Mouse (Mus musculus): ENCODE measurements at regions not wholly inside any gene's neighbourhood (a gene's known extent, or its start where the extent isn't known, plus 50 kb on each side); places are given as distances from the start of the nearest gene placed in this dataset.

DNA sequence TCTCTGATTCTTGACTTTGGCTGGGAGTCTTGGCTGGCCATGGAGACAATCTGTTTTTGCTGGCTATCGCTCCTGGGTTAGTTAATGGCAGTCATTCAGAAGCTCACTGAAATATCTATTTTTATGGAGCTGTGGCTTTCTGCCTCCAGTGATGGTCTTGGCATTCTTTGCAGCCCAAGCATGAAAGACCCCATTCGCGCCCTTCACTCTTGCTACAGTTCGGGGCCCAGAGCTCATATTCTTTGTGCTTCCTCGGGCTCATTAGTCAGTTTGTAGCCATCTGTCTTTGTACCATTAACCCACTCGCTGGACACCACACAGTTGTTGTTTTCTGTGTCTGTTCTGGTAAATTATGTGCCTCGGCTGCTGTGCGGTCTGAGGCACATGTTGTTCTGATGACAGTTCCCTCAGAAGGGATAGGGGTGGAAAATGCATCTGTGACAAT, 290.4 kb downstream of the Lmo7 start:
- 10% methylated on average over 8 of the region's 8 CpGs for WGBS

DNA sequence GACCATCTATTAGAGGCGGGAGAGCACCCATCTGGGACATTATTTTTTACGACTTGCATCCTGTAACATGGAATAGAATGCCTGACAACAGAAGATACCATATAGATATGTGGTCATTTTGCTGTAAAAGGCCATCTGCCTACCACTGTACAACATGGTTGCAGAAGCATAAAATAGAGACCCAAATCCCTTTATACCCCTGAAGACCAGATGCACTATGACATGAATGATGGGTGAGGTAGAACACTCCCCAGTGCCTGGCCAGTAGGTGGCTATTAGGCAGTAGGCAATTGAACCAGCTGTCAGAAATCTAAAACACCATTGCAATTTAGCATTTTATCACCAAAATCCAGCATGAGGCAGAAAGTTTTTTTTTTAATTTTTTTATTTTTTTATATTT, 289.6 kb downstream of the Lmo7 start:
- no peak overlapping the region for H3K4me3 ChIP-seq (ENCODE audit: low read depth, low read length)
- H3K4me1 ChIP-seq (ENCODE audit: control insufficient read depth, insufficient read depth, low read length) = no peaks in the 10 kb centered on the region
- H3K9me3 ChIP-seq (ENCODE audit: control insufficient read depth, low read length) = no peaks in the 10 kb centered on the region
- H3K4me2 ChIP-seq (ENCODE audit: low read depth, low read length) = no peak overlapping the region
- H3K9ac ChIP-seq (replicated peaks; ENCODE audit: low read depth, low read length) = no peak overlapping the region
- 37% methylated on average over 2 of the region's 2 CpGs for WGBS
- no peaks in the 10 kb centered on the region for H3K36me3 ChIP-seq (ENCODE audit: control insufficient read depth, insufficient read depth, low read length)
- no peaks in the 10 kb centered on the region for H3K27me3 ChIP-seq (ENCODE audit: control insufficient read depth, insufficient read depth, low read length)
- ATAC-seq (ENCODE audit: low read depth) = peak; percentile 82
- H3K27ac ChIP-seq (ENCODE audit: low read depth, low read length) = no peak overlapping the region

More for the DNA sequence above, 290.4 kb downstream of the Lmo7 start:
- H3K9me3 ChIP-seq (ENCODE audit: control insufficient read depth, low read length) = no peaks in the 10 kb centered on the region
- peak overlapping the region; percentile 44; the same call in 1 of the 2 replicates for H3K27ac ChIP-seq (ENCODE audit: low read depth, low read length)
- ATAC-seq (ENCODE audit: low read depth) = peak; percentile 69; the same call in 1 of the 2 replicates
- H3K4me2 ChIP-seq (ENCODE audit: low read depth, low read length) = no peak overlapping the region
- H3K27me3 ChIP-seq (ENCODE audit: control insufficient read depth, insufficient read depth, low read length) = no peaks in the 10 kb centered on the region
- H3K36me3 ChIP-seq (ENCODE audit: control insufficient read depth, insufficient read depth, low read length) = no peaks in the 10 kb centered on the region
- no peak overlapping the region for H3K4me3 ChIP-seq (ENCODE audit: low read depth, low read length)
- no peak overlapping the region for H3K9ac ChIP-seq (replicated peaks; ENCODE audit: low read depth, low read length)
- no peaks in the 10 kb centered on the region for H3K4me1 ChIP-seq (ENCODE audit: control insufficient read depth, insufficient read depth, low read length)

DNA sequence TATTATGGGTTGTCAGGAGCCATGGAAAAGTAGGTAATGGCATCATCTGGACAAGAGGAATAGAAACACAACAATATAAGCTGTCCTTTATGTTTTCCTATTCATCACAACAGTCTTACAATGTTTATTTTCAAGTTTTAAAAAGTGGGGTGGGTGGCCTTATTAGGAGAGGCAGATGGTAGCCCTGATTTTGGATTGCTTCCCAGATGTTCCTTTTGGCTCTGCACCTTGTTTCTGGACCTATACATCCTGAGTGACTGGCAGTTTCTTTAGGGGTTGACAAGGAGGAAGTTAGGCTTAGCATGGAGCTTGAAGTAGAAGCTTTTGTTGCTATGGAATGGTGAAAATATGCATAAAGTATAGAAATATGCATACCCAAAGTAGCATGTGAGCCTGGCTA, 286.8 kb downstream of the Lmo7 start:
- H3K4me2 ChIP-seq (ENCODE audit: low read depth, low read length) = no peak overlapping the region
- H3K4me3 ChIP-seq (ENCODE audit: low read depth, low read length) = no peak overlapping the region
- no peak overlapping the region for H3K9ac ChIP-seq (replicated peaks; ENCODE audit: low read depth, low read length)
- H3K9me3 ChIP-seq (ENCODE audit: control insufficient read depth, low read length) = no peaks in the 10 kb centered on the region
- H3K27me3 ChIP-seq (ENCODE audit: control insufficient read depth, insufficient read depth, low read length) = no peaks in the 10 kb centered on the region
- H3K36me3 ChIP-seq (ENCODE audit: control insufficient read depth, insufficient read depth, low read length) = no peaks in the 10 kb centered on the region
- no peak overlapping the region for H3K27ac ChIP-seq (ENCODE audit: low read depth, low read length)
- no peak for ATAC-seq (ENCODE audit: low read depth)
- H3K4me1 ChIP-seq (ENCODE audit: control insufficient read depth, insufficient read depth, low read length) = no peaks in the 10 kb centered on the region

DNA sequence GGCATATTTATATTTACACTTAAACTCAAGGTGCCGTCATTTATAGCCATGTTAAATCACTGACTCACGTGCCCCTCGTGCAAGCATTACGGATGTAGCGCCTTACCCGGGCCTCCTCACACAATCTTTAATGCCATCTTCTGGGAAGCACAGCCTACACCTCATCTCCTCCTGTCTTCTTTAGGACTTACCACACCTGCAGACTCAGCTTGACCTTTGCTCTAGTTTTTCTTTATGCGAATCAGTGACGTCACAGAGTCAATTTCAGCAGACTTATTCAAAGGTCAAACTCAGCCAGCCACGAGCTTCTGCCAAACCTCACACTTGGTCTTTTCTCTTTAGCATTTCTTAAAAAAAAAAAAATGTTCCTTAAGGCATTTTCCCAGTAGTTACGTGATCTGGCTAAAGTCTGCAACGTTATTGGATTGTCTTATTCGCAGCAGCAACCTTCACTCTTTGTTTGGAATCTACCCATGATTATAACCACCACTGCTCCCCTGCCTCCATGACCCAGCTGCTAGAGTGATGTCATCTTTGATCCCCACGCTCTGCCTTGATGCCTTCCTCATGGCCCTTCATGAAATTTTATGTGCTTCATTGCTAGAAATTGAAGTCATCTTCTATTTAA, 285.3 kb downstream of the Lmo7 start:
- no peak overlapping the region for H3K4me3 ChIP-seq (ENCODE audit: low read depth, low read length)

DNA sequence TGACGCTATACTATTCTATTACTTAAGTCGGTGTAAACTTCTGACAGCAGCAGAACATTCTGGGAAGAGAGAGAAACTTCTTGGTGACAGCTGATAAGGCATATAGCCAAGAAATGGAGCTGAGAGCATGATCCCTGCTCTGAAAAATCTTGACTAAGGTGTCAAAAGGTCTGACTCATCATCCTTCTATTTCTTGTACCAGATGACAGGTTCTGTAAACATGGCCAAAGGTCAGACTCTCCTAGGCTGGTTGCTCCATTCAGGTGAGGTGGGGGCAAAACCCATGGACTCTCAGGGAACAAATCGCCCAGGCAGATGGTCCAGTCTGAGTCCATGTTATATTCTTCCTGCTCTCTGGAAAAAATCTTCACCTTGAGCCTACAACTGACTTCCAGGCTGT, 283.5 kb downstream of the Lmo7 start:
- Histone ChIP-seq H3K27ac (ENCODE audit: low read depth, low read length) (no peak overlapping the region), H3K27me3 (ENCODE audit: control insufficient read depth, insufficient read depth, low read length) (no peaks in the 10 kb centered on the region), H3K9ac (replicated peaks; ENCODE audit: low read depth, low read length) (no peak overlapping the region), H3K36me3 (ENCODE audit: control insufficient read depth, insufficient read depth, low read length) (no peaks in the 10 kb centered on the region), H3K4me3 (ENCODE audit: low read depth, low read length) (no peak overlapping the region), H3K9me3 (ENCODE audit: control insufficient read depth, low read length) (no peaks in the 10 kb centered on the region), H3K4me1 (ENCODE audit: control insufficient read depth, insufficient read depth, low read length) (no peaks in the 10 kb centered on the region), H3K4me2 (ENCODE audit: low read depth, low read length) (no peak overlapping the region)
- 85% methylated on average over 3 of the region's 3 CpGs for WGBS
- ATAC-seq (ENCODE audit: low read depth) = no peak

More for the DNA sequence above, 285.3 kb downstream of the Lmo7 start:
- Histone ChIP-seq H3K9ac (replicated peaks; ENCODE audit: low read depth, low read length) (no peak overlapping the region), H3K27ac (ENCODE audit: low read depth, low read length) (no peak overlapping the region), H3K27me3 (ENCODE audit: control insufficient read depth, insufficient read depth, low read length) (no peaks in the 10 kb centered on the region), H3K36me3 (ENCODE audit: control insufficient read depth, insufficient read depth, low read length) (no peaks in the 10 kb centered on the region), H3K9me3 (ENCODE audit: control insufficient read depth, low read length) (no peaks in the 10 kb centered on the region), H3K4me2 (ENCODE audit: low read depth, low read length) (no peak overlapping the region), H3K4me1 (ENCODE audit: control insufficient read depth, insufficient read depth, low read length) (no peaks in the 10 kb centered on the region)
- WGBS = 75% methylated on average over 13 of the region's 13 CpGs
- no peak for ATAC-seq (ENCODE audit: low read depth)

DNA sequence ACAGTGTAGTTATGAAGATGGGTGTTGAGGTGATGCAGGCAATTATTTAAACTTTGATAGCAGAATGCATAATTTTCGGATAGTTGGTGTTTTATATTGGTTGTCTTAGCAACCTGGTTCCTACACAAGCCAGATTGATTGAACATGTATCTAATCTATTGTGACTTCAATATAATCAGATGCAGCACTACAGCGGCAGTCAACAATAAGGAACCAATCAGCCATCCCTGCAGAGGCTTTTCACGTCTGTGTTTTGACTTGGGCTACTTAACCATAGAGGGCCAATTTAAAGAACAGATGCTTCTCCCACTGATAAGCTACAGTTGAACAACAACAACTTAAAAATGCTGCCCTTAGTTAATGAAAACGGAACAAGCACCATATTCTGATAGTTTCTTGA, 267.8 kb downstream of the Lmo7 start:
- Histone ChIP-seq H3K4me3 (ENCODE audit: low read depth, low read length) (no peak overlapping the region), H3K4me2 (ENCODE audit: low read depth, low read length) (no peak overlapping the region), H3K36me3 (ENCODE audit: control insufficient read depth, insufficient read depth, low read length) (no peaks in the 10 kb centered on the region), H3K27ac (ENCODE audit: low read depth, low read length) (no peak overlapping the region), H3K4me1 (ENCODE audit: control insufficient read depth, insufficient read depth, low read length) (no peaks in the 10 kb centered on the region), H3K27me3 (ENCODE audit: control insufficient read depth, insufficient read depth, low read length) (no peaks in the 10 kb centered on the region), H3K9me3 (ENCODE audit: control insufficient read depth, low read length) (no peaks in the 10 kb centered on the region), H3K9ac (replicated peaks; ENCODE audit: low read depth, low read length) (no peak overlapping the region)
- no peak for ATAC-seq (ENCODE audit: low read depth)
- 48% methylated on average over 4 of the region's 4 CpGs for WGBS

DNA sequence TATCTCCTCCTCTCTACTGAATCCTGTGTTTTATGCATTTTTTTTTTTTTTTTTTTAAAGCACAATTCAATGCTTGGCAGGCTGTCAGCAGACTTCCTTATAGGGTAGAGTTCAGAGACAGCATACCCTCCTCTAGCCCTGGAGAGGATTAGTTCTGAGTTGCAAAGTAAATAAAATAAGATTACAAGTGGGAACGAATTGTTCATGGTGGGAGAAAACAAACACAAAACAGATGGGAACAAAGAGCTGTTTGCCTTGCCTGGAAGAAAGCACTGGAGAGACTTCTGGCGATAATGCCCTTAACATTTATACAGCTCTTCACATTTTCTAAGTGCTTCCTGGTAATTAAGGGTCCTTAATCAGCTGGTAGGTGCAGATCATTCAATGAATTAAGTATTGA, 254.6 kb downstream of the Lmo7 start:
- no peak overlapping the region for H3K9ac ChIP-seq (replicated peaks; ENCODE audit: low read depth, low read length)
- 15% methylated on average over 2 of the region's 2 CpGs for WGBS
- H3K36me3 ChIP-seq (ENCODE audit: control insufficient read depth, insufficient read depth, low read length) = no peaks in the 10 kb centered on the region
- no peaks in the 10 kb centered on the region for H3K4me1 ChIP-seq (ENCODE audit: control insufficient read depth, insufficient read depth, low read length)
- H3K4me3 ChIP-seq (ENCODE audit: low read depth, low read length) = no peak overlapping the region
- H3K27me3 ChIP-seq (ENCODE audit: control insufficient read depth, insufficient read depth, low read length) = no peaks in the 10 kb centered on the region
- no peaks in the 10 kb centered on the region for H3K9me3 ChIP-seq (ENCODE audit: control insufficient read depth, low read length)
- no peak overlapping the region for H3K4me2 ChIP-seq (ENCODE audit: low read depth, low read length)
- no peak for ATAC-seq (ENCODE audit: low read depth)
- H3K27ac ChIP-seq (ENCODE audit: low read depth, low read length) = no peak overlapping the region

Data from neural tube, embryonic 14.5 days (tissue).